Mouse (Mus musculus): ENCODE measurements at regions not wholly inside any gene's neighbourhood (a gene's known extent, or its start where the extent isn't known, plus 50 kb on each side); places are given as distances from the start of the nearest gene placed in this dataset.
A peak's percentile ranks its signal among the peaks of the same experiment; 100 is the strongest.

- no peak for DNase-seq (ENCODE audit: low read depth, low spot score)
Observed at GRCm38 (mm10) chr16:87295727-87296126, 58.3 kb upstream of the N6amt1 start.

DNA sequence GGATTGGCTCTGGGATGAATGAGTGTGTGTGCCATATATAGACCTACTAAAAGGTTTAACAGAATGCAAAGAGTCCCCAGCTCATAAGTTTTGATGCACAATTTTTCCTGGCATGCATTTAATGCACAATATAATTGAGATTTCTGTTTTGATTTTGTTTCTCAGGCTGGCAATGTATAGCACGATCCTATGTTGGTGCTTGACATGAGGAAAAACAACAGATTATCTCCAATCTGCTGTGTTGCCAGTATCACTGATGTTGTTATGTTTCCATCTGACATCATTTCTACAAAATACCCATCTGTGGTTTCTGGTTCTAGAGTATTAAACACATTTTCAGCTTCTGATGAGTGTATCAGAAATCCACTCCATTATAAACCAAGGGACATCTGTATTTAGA lies 61.2 kb upstream of the N6amt1 start:
- no peak for DNase-seq (ENCODE audit: low read depth, low spot score)

- DNase-seq (ENCODE audit: low read depth, low spot score): no peak
Observed at GRCm38 (mm10) chr16:87291716-87292115, 62.3 kb upstream of the N6amt1 start.

- no peak for DNase-seq (ENCODE audit: low read depth, low spot score)
Observed at GRCm38 (mm10) chr16:87285639-87286038, 68.3 kb upstream of the N6amt1 start.

GRCm38 (mm10) chr16:87284835-87285510 lies 69.0 kb upstream of the N6amt1 start:
- DNase-seq (ENCODE audit: low read depth, low spot score): peak; percentile 90

GRCm38 (mm10) chr16:87278518-87278917 lies 75.5 kb upstream of the N6amt1 start:
- no peak for DNase-seq (ENCODE audit: low read depth, low spot score)

- DNase-seq (ENCODE audit: low read depth, low spot score): no peak
Observed at GRCm38 (mm10) chr16:87272363-87272762, 81.6 kb upstream of the N6amt1 start.

- DNase-seq (ENCODE audit: low read depth, low spot score): peak; percentile 96
Observed at GRCm38 (mm10) chr16:87267954-87268804, 85.8 kb upstream of the N6amt1 start.

DNA sequence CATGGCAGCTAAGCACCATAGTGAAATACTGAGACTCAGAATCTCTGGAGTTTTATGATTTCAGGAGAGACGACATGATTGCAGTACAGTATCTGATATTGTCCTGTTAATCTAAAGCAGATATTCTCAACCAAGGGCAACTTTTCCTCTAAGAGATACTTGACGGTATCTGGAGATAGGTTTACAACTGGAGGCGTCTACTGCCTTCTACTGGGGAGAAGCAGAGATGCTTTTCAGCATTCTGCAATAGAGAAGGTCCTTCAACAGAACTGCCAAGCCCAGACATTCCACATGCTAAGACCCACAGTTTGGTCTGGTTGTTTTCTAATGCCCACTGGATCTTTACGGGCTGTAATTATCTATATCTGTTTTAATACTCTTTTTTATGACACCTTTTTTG lies 86.5 kb upstream of the N6amt1 start:
- DNase-seq (ENCODE audit: low read depth, low spot score): peak; percentile 53

GRCm38 (mm10) chr16:87263571-87263970 lies 90.4 kb upstream of the N6amt1 start:
- DNase-seq (ENCODE audit: low read depth, low spot score): peak; percentile 29

DNA sequence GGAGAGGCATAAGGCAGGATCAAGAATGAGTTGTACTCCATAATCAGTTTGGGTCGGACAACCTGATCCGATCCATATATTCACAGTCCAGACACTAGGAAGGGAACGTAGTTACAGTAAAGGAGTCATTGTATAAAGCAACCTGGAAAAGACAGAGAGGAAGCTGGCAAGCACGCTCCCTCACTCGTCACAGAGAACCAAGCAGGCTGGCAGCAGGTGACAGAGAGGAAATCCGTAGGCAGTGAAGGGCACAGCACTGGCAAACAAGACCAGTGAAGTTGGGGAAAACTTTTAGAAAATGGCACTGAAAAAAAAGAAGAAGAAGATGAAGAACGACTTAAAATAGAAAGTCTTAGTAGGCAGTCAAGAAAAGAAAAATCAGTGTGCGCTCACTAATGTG lies 90.9 kb upstream of the N6amt1 start:
- no peak for DNase-seq (ENCODE audit: low read depth, low spot score)

DNA sequence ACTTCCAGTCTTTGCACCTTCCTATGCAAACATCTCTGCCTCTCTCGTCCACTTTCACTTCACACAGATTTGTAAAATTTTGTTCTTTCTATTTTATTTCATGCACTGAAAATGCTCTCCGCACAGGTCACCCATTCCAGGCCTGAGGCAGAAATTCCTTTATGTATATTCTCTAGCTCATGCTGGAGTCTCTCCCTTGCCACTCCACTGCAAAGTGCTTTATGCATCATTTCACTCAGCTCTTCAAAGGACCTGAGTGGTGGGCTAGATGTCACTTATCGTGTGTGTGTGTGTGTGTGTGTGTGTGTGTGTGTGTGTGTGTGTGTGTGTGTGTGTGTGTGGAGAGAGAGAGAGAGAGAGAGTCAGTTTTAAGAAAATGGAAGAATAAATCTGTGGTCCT lies 91.5 kb upstream of the N6amt1 start:
- no peak for DNase-seq (ENCODE audit: low read depth, low spot score)

- DNase-seq (ENCODE audit: low read depth, low spot score): peak; percentile 98
Observed at GRCm38 (mm10) chr16:87261527-87261926, 92.5 kb upstream of the N6amt1 start.

DNA sequence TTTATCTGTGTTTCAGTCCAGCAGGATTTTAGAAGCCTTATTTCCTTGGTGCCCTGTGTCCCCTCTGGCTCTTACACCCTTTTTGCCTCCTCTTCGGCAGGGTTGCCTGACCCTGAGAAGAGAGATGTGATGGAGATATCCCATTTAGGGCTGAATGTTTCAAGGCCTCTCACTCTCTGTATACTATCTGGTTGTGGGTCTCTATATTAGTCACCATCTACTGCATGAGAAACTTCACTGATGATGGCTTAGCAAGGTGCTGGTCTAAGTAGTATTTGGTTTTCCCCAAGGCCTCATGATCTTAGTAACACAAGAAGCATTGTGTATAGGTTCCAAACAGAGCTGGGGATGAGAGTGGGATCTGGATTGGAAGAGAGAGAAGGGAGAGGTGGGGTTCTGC lies 99.2 kb upstream of the N6amt1 start:
- no peak for DNase-seq (ENCODE audit: low read depth, low spot score)

- no peak for DNase-seq (ENCODE audit: low read depth, low spot score)
Observed at GRCm38 (mm10) chr16:87250531-87250930, 103.5 kb upstream of the N6amt1 start.

DNA sequence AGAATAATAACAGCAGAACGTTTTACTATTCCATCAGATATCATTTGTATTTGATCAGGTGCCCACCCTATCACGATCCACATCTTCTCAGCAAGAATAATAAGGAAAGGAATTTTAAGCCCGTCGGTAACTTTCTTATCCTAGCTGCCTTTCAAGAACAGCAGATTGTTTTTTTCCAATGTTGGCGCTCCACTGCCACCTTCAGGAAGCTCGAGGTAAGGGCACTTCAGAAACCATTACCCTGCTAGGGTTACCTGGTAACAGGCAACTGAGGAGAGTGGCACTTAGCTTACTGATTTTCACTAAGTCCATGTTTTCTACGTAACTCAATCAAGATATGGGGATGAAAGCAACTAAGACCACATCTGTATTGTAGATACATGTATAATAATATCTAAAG lies 104.1 kb upstream of the N6amt1 start:
- DNase-seq (ENCODE audit: low read depth, low spot score): peak; percentile 80

GRCm38 (mm10) chr16:87248501-87249030 lies 105.4 kb upstream of the N6amt1 start:
- DNase-seq (ENCODE audit: low read depth, low spot score): peak; percentile 91

DNA sequence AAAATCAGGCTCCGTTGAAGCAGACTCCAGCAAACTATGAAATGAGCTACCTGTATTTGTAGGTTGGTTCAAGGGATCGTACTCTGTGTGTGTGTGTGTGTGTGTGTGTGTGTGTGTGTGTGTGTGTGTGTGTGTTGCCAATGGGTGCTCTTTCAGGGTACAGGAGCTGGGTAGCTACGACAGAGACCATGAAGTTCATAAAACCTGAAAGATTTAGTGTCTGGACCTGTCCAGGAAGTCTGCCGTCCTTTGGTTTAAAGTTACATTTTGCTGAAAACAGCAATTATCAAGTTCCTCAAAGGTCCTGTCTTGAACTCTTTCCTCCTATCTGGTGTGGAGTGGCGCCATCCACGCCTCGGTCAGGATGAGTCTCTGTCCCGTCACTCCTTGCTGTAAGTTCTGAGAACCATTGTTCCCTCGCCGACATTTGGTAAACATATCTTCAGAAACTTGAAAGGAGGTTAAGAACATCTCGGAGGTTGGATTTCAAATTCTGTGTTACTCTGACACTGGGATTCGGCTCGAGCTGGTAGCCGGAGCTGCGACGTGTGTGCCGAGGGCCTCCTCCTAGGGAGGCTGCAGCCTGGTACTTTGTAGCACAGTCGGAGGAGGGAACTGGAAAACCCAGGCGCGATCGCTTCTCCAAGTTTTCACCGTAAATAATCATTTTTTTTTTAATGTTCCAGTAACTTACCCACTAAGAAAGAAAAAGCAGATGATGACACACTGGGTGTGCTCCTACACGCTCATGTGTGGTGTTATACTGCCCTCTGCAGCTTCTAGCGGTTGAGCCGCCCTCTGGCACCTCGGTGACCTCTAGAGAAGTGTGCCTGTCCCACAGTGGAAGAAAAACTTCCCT lies 107.8 kb upstream of the N6amt1 start:
- DNase-seq (ENCODE audit: low read depth, low spot score): peak; percentile 86

GRCm38 (mm10) chr16:87245441-87245840 lies 108.5 kb upstream of the N6amt1 start:
- no peak for DNase-seq (ENCODE audit: low read depth, low spot score)

- no peak for DNase-seq (ENCODE audit: low read depth, low spot score)
Observed at GRCm38 (mm10) chr16:87242027-87242426, 112.0 kb upstream of the N6amt1 start.

- DNase-seq (ENCODE audit: low read depth, low spot score): no peak
Observed at GRCm38 (mm10) chr16:87239105-87239504, 114.9 kb upstream of the N6amt1 start.

- DNase-seq (ENCODE audit: low read depth, low spot score): no peak
Observed at GRCm38 (mm10) chr16:87234199-87234598, 119.8 kb upstream of the N6amt1 start.

Data from 3T3-L1 (cell line).